Comparison of ENCODE assay signal across 10 mouse cellular contexts in the genomic region with DNA sequence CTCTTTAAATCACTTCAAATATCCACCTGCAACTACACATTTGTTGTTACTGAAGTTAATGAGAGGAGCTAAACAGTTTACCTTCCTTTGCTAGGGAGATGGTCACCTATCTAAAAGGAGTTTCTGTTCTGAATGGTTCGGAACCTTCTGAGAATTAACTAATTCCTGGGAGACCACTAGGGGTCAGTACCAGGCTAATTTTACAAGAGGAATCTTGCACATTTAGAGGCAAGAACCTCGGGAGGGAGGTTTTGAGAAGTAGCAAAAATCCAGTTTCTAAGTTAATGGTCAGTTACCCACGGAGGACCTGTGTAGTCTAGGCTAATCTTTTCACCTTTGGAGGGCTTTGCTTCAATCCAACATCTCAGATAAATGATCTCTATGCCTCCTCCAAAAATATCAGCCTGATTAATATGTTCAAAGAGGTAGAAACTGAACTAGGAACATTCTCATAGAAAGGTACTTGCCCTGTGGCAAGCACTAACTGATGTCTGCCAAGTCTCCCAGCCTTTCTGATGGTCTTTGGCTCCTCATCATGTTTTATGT. TPM values are rescaled to one million over a fixed set of nuclear protein-coding genes. Genes with fewer than 3 reads are reported as not detected.
DNase-seq lines count a peak whose midpoint lies in the region; ATAC-seq and TF ChIP-seq lines count a peak whose summit lies in the region.
"Had no signal": no experiment of that assay in that cellular context is flagged by ENCODE, and none has a peak within 500 bp of the region (broad histone marks: within the 10 kb centered on the region; RNA-seq: fewer than 3 reads in every experiment).

No protein-coding gene starts in this region.

- TF ChIP-seq CTCF in liver, postnatal 0 days (IDR thresholded peaks at IDR 0.05; ENCODE audit: low read depth), result peak; percentile 74
- TF ChIP-seq CTCF in midbrain, postnatal 0 days (IDR thresholded peaks at IDR 0.05), result peak; percentile 82

- no peak overlapping the region for H3K9ac ChIP-seq in liver, postnatal 0 days (replicated peaks)
- no peak overlapping the region for H3K9ac ChIP-seq in liver, embryonic 12.5 days
- H3K9ac ChIP-seq in hindbrain, embryonic 13.5 days, result no peak overlapping the region; the same call in 1 of the 2 replicates
- peak overlapping the region; percentile 50; the same call in 1 of the 2 replicates for H3K9ac ChIP-seq in midbrain, postnatal 0 days (replicated peaks; ENCODE audit: low read length, poor library complexity, severe bottlenecking)
- H3K9ac ChIP-seq: embryonic facial prominence, embryonic 15.5 days; liver, embryonic 15.5 days had no signal

- H3K4me3 ChIP-seq in liver, postnatal 0 days (ENCODE audit: low read depth, low read length), result no peak overlapping the region
- no peak overlapping the region for H3K4me3 ChIP-seq in liver, embryonic 12.5 days
- 0 out of 2 replicates have a peak overlapping the region, but pooled peaks have one; percentile 0 for H3K4me3 ChIP-seq in hindbrain, embryonic 13.5 days
- peak overlapping the region; percentile 44 for H3K4me3 ChIP-seq in midbrain, postnatal 0 days (ENCODE audit: low read depth, low read length)
- H3K4me3 ChIP-seq: embryonic facial prominence, embryonic 15.5 days; liver, embryonic 15.5 days had no signal

- peak; percentile 36 for DNase-seq in adrenal gland, postnatal 14 days
- no peak for DNase-seq in adrenal gland, postnatal 25 days
- no peak for DNase-seq in liver, postnatal 0 days
- peak; percentile 70 for DNase-seq in midbrain, postnatal 0 days (ENCODE audit: low spot score)
- DNase-seq in left cerebral cortex, adult 11 months (ENCODE audit: low spot score), result no peak
- no peak for DNase-seq in thymus, adult 18-20 months

- under 1% methylated on average over 3 of the region's 3 CpGs for WGBS in liver, postnatal 0 days (ENCODE audit: insufficient replicate concordance)
- WGBS in liver, embryonic 12.5 days (ENCODE audit: insufficient replicate concordance), result 1% methylated on average over 3 of the region's 3 CpGs
- 1% methylated on average over 3 of the region's 3 CpGs for WGBS in hindbrain, embryonic 13.5 days
- 0% methylated on average over 3 of the region's 3 CpGs for WGBS in midbrain, postnatal 0 days

- no peaks in the 10 kb centered on the region; the same call in 1 of the 2 replicates for H3K4me1 ChIP-seq in liver, postnatal 0 days (ENCODE audit: insufficient read depth)
- H3K4me1 ChIP-seq in liver, embryonic 12.5 days, result no peaks in the 10 kb centered on the region
- H3K4me1 ChIP-seq in hindbrain, embryonic 13.5 days (replicated peaks), result peaks cover 7% of the 10 kb centered on the region; the same call in 1 of the 2 replicates
- no peaks in the 10 kb centered on the region for H3K4me1 ChIP-seq in midbrain, postnatal 0 days (ENCODE audit: insufficient read depth, low read length)

- H3K9me3 ChIP-seq in liver, postnatal 0 days (ENCODE audit: low read length), result no peaks in the 10 kb centered on the region
- no peaks in the 10 kb centered on the region for H3K9me3 ChIP-seq in liver, embryonic 12.5 days (replicated peaks)
- no peaks in the 10 kb centered on the region for H3K9me3 ChIP-seq in hindbrain, embryonic 13.5 days
- no peaks in the 10 kb centered on the region for H3K9me3 ChIP-seq in midbrain, postnatal 0 days (ENCODE audit: low read length)
- H3K9me3 ChIP-seq: embryonic facial prominence, embryonic 15.5 days; liver, embryonic 15.5 days had no signal

- no peak overlapping the region for H3K4me2 ChIP-seq in liver, postnatal 0 days (ENCODE audit: low read depth, low read length)
- H3K4me2 ChIP-seq in liver, embryonic 12.5 days, result no peak overlapping the region
- H3K4me2 ChIP-seq in hindbrain, embryonic 13.5 days, result peak overlapping the region; percentile 40
- peak overlapping the region; percentile 64 for H3K4me2 ChIP-seq in midbrain, postnatal 0 days (ENCODE audit: low read depth, low read length, poor library complexity, severe bottlenecking)
- H3K4me2 ChIP-seq: embryonic facial prominence, embryonic 15.5 days; liver, embryonic 15.5 days had no signal

- no peak for TF ChIP-seq EP300 in liver, postnatal 0 days (IDR thresholded peaks at IDR 0.05; ENCODE audit: low read depth)

- H3K27ac ChIP-seq in liver, postnatal 0 days (ENCODE audit: low read depth), result no peak overlapping the region
- no peak overlapping the region for H3K27ac ChIP-seq in liver, embryonic 12.5 days
- H3K27ac ChIP-seq in hindbrain, embryonic 13.5 days, result no peak overlapping the region
- peak overlapping the region; percentile 90; the same call in 1 of the 2 replicates for H3K27ac ChIP-seq in midbrain, postnatal 0 days (ENCODE audit: low read depth, low read length)
- H3K27ac ChIP-seq: embryonic facial prominence, embryonic 15.5 days; liver, embryonic 15.5 days had no signal

- peaks cover 78% of the 10 kb centered on the region for H3K27me3 ChIP-seq in liver, postnatal 0 days (ENCODE audit: insufficient read depth, low read length)
- H3K27me3 ChIP-seq in liver, embryonic 12.5 days (replicated peaks), result peaks cover 82% of the 10 kb centered on the region
- H3K27me3 ChIP-seq in hindbrain, embryonic 13.5 days, result peaks cover 85% of the 10 kb centered on the region
- H3K27me3 ChIP-seq in midbrain, postnatal 0 days (ENCODE audit: insufficient read depth, low read length), result peaks cover 12% of the 10 kb centered on the region; the same call in 1 of the 2 replicates

- H3K36me3 ChIP-seq in liver, postnatal 0 days (replicated peaks; ENCODE audit: insufficient read depth, low read length), result no peaks in the 10 kb centered on the region
- H3K36me3 ChIP-seq in liver, embryonic 12.5 days, result no peaks in the 10 kb centered on the region
- no peaks in the 10 kb centered on the region for H3K36me3 ChIP-seq in hindbrain, embryonic 13.5 days
- H3K36me3 ChIP-seq in midbrain, postnatal 0 days (ENCODE audit: insufficient read depth, low read length), result no peaks in the 10 kb centered on the region
- H3K36me3 ChIP-seq: embryonic facial prominence, embryonic 15.5 days; liver, embryonic 15.5 days had no signal

- no peak for ATAC-seq in liver, postnatal 0 days
- ATAC-seq in liver, embryonic 12.5 days, result no peak
- ATAC-seq in hindbrain, embryonic 13.5 days (ENCODE audit: low FRiP score), result no peak
- ATAC-seq in midbrain, postnatal 0 days (ENCODE audit: low FRiP score), result no peak

RNA-seq across cellular contexts. Expression of a gene that starts 12.9 kb away (rescaled TPM):
- total RNA-seq in adrenal gland, postnatal 14 days (2021), result 0.15 and 0.30 TPM in 2 replicates
- not detected in 2 replicates for total RNA-seq in adrenal gland, postnatal 25 days (2021)
- 0.04 TPM in 2 replicates for polyA plus RNA-seq in liver, postnatal 0 days (2015; fragmentation: Nextera tagmentation; extraction: Ambion mirVana)
- 0.54 and 0.80 TPM in 2 replicates for polyA plus RNA-seq in liver, embryonic 12.5 days (2016; fragmentation: Nextera tagmentation; extraction: Ambion mirVana)
- 20.5 and 26.4 TPM in 2 replicates for polyA plus RNA-seq in hindbrain, embryonic 13.5 days (2015; fragmentation: Nextera tagmentation; extraction: Ambion mirVana)
- 125 and 129 TPM in 2 replicates for total RNA-seq in midbrain, postnatal 0 days (2014; rRNA removed)
- 63.1 and 76.9 TPM in 2 replicates for polyA plus RNA-seq in midbrain, postnatal 0 days (2015; fragmentation: Nextera tagmentation; extraction: Ambion mirVana)

RNA-seq across cellular contexts. Expression of a gene that starts 21.2 kb away (rescaled TPM):
- 15.9 and 21.0 TPM in 2 replicates for total RNA-seq in adrenal gland, postnatal 14 days (2021)
- total RNA-seq in adrenal gland, postnatal 25 days (2021), result 11.3 and 21.2 TPM in 2 replicates
- 28.0 and 28.2 TPM in 2 replicates for polyA plus RNA-seq in liver, postnatal 0 days (2015; fragmentation: Nextera tagmentation; extraction: Ambion mirVana)
- polyA plus RNA-seq in liver, embryonic 12.5 days (2016; fragmentation: Nextera tagmentation; extraction: Ambion mirVana), result 19.1 and 20.4 TPM in 2 replicates
- polyA plus RNA-seq in hindbrain, embryonic 13.5 days (2015; fragmentation: Nextera tagmentation; extraction: Ambion mirVana), result 35.4 and 37.1 TPM in 2 replicates
- 35.6 and 68.9 TPM in 2 replicates for total RNA-seq in midbrain, postnatal 0 days (2014; rRNA removed)
- 49.7 and 50.9 TPM in 2 replicates for polyA plus RNA-seq in midbrain, postnatal 0 days (2015; fragmentation: Nextera tagmentation; extraction: Ambion mirVana)

Comparison
In these comparisons a context has a peak if more than half of its experiments do, and no peak if none do; other contexts are left out.
1. DNase-seq: peak in adrenal gland, postnatal 14 days (single experiment) and midbrain, postnatal 0 days (single experiment); none in adrenal gland, postnatal 25 days (single experiment), liver, postnatal 0 days (single experiment), left cerebral cortex, adult 11 months (single experiment) and thymus, adult 18-20 months (0 of 2).
2. H3K4me2 ChIP-seq: peak in hindbrain, embryonic 13.5 days (single experiment) and midbrain, postnatal 0 days (single experiment); none in liver, postnatal 0 days (single experiment) and liver, embryonic 12.5 days (single experiment).
3. H3K4me3 ChIP-seq: peak in hindbrain, embryonic 13.5 days (single experiment) and midbrain, postnatal 0 days (single experiment); none in liver, postnatal 0 days (single experiment) and liver, embryonic 12.5 days (single experiment).
4. RNA of a gene that starts 12.9 kb away (polyA plus RNA-seq): 63.1 to 76.9 TPM in midbrain, postnatal 0 days and 20.5 to 26.4 TPM in hindbrain, embryonic 13.5 days; 0.54 to 0.80 TPM in liver, embryonic 12.5 days and 0.04 TPM in liver, postnatal 0 days; every median in the first group is over 10 times any median in the second.